Mouse (Mus musculus) CD4-positive naive resting alpha-beta T cell, adult 76 days (primary cell): ENCODE measurements around the gene Nt5c1b. TPM values are rescaled to one million over a fixed set of nuclear protein-coding genes. Genes with fewer than 3 reads are reported as not detected.

ENCODE experiments used
- total RNA-seq: library from RNA; stranded (reverse); gene quantifications from one replicate; pipeline ENCODE4 v1.2.4, GENCODE M21; 2023

The Nt5c1b gene
- not detected for total RNA-seq

DNA sequence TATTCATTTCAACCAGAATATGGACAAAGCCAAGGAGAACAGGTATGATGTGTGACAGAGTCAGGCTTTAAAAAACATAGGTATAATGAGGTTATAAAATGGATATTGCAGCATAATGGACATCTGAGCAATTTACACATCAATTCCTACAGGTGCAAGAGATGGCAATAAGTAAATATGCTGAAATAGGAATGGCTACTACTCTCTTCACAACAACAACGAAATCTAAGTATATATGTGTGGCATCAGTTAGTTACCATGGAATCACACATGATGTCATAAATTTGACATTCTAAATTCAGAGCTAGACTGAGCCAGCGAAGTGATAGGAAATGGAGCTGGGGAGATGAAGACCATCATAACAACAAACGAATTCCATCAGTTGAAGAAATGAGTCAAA lies at the start of gene Nt5c1b:
TSS of gene Nt5c1b (plus strand) at position 301 of the 400 bp plus-strand sequence.

DNA sequence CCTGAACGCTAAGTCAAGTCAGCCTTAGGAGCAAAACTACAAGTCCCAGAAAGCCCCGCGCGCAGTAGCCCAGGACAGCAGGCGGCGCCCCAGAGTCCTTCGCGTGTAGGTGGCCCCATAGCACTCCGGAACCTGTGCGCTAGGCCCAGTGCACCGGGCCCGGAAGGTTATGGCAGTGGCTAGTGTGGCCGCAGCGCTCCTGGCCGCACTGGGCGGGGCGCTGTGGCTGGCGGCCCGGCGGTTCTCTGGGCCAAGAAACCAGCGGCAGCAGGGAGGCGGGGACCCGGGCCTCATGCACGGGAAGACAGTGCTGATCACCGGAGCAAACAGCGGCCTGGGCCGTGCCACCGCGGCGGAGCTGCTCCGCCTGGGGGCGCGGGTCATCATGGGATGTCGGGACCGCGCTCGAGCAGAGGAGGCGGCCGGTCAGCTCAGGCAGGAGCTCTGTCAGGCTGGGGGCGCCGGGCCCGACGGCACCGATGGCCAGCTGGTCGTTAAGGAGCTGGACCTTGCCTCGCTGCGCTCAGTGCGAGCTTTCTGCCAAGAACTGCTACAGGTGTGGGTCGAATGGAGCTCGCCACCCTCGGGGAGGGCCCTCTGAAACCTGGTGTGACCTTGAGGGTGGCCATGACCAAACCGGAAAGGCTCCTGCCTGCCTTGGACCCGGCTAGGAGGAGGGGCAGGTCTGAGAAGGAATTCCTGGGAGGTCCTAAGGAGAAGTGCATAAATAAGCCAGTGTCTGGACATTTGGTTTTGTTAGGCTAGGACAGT lies 21.1 kb downstream of the Nt5c1b start, which contains the start of gene Rdh14:
TSS of gene Rdh14 (plus strand) at position 102 of the 771 bp plus-strand sequence.

Other genes starting within 250 kb of the Nt5c1b start
- 16.2 TPM for gene Rdh14, start 20.8 kb downstream of the Nt5c1b start, total RNA-seq